Mouse (Mus musculus) central nervous system, embryonic 18 days (tissue): Measurements from ENCODE around the gene 1700061G19Rik. TPM values are rescaled to one million over a fixed set of nuclear protein-coding genes. Genes with fewer than 3 reads are reported as not detected.

Experiments
- polyA plus RNA-seq: library from polyadenylated mRNA; depleted of rRNA; stranded (reverse); fragments of >200 nt; gene quantifications from 2 replicates; pipeline ENCODE4 v1.2.3, GENCODE M21; 2012; rRNA removed

The 1700061G19Rik gene
- polyA plus RNA-seq, result 0.08 TPM in 2 replicates

GRCm38 (mm10) chr17:56874936-56875651 lies at the start of gene 1700061G19Rik:
TSS of gene 1700061G19Rik (plus strand) at chr17:56875477.

DNA sequence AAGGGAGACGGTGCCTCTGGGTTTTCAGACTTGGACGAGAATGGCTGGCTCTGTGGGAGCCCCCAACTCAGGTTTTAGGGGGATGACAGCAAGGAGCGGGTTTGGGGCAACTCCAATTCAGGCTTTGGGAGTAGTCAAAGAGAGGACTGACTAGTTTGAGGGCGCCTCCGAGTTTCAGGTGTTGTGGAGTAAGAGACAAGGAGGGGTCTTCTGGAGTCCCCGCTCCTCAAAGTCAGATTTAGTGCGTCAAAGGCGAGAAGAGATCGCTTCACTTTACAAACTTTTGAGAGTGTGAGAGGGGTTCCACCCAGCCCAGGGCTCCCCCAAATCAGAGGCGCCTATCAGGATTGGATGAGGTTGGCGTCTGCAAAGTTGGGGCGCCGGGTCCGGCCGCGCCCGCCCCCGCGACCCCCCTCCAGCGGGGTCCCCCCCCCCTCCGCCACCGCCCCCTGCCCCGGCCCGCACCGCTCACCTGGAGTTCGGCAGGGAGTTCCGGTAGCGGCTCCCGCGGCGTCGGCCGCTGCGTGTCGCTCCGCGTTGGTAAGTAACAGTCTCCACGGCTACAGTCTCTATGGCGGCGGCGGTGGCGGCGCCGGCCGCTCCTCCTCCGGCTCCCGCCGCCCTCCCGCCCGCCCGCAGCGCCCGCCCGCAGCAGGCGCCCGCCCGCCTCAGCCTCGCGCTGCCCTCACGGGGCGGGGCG lies 44.7 kb upstream of the 1700061G19Rik start, which contains the start of gene Rfx2:
Rfx2 (minus strand) TSS at position 603 of the 700 bp plus-strand sequence.

GRCm38 (mm10) chr17:56874237-56874636 lies 1.0 kb upstream of the 1700061G19Rik start, which contains the start of gene Acsbg2:
TSS of gene Acsbg2 (minus strand) at chr17:56874447.

GRCm38 (mm10) chr17:56935363-56936131 lies 60.3 kb downstream of the 1700061G19Rik start, which contains the start of gene Mllt1:
TSS of gene Mllt1 (minus strand) at chr17:56935415.

Other genes starting within 250 kb of the 1700061G19Rik start
- gene Lonp1, start 248.6 kb upstream of the 1700061G19Rik start, polyA plus RNA-seq, result 73.6 and 76.2 TPM in 2 replicates
- gene Catsperd, start 247.3 kb upstream of the 1700061G19Rik start, polyA plus RNA-seq, result 3.9 and 4.6 TPM in 2 replicates
- gene Ranbp3, start 202.2 kb upstream of the 1700061G19Rik start, polyA plus RNA-seq, result 137 and 142 TPM in 2 replicates
- 297 and 335 TPM in 2 replicates for gene Ndufa11, start 157.7 kb upstream of the 1700061G19Rik start, polyA plus RNA-seq
- 16.2 and 17.9 TPM in 2 replicates for gene Vmac, start 157.5 kb upstream of the 1700061G19Rik start, polyA plus RNA-seq
- gene Nrtn, start 117.9 kb upstream of the 1700061G19Rik start, polyA plus RNA-seq, result 4.3 and 4.5 TPM in 2 replicates
- gene Dus3l, start 110.7 kb upstream of the 1700061G19Rik start, polyA plus RNA-seq, result 192 and 196 TPM in 2 replicates
- gene Prr22, start 105.2 kb upstream of the 1700061G19Rik start, polyA plus RNA-seq, result 2.1 and 2.4 TPM in 2 replicates
- gene Rfx2, start 44.5 kb upstream of the 1700061G19Rik start, polyA plus RNA-seq, result 3.2 and 3.9 TPM in 2 replicates
- gene Acsbg2, start 1.0 kb upstream of the 1700061G19Rik start, polyA plus RNA-seq, result 0.01 and 0.04 TPM in 2 replicates
- gene Mllt1, start 59.9 kb downstream of the 1700061G19Rik start, polyA plus RNA-seq, result 115 and 124 TPM in 2 replicates
- not detected in 2 replicates for gene Acer1, start 106.6 kb downstream of the 1700061G19Rik start, polyA plus RNA-seq
- 147 and 151 TPM in 2 replicates for gene Clpp, start 114.8 kb downstream of the 1700061G19Rik start, polyA plus RNA-seq
- 36.5 and 41.5 TPM in 2 replicates for gene Alkbh7, start 121.9 kb downstream of the 1700061G19Rik start, polyA plus RNA-seq
- gene Pspn, start 124.5 kb downstream of the 1700061G19Rik start, polyA plus RNA-seq, result 0.39 TPM in 1 of 2 replicates, not detected in the other
- gene Gtf2f1, start 135.8 kb downstream of the 1700061G19Rik start, polyA plus RNA-seq, result 80.5 and 81.7 TPM in 2 replicates
- gene Gm17949, start 136.0 kb downstream of the 1700061G19Rik start, polyA plus RNA-seq, result 0.04 and 0.06 TPM in 2 replicates
- gene Khsrp, start 156.0 kb downstream of the 1700061G19Rik start, polyA plus RNA-seq, result 69.3 and 75.7 TPM in 2 replicates
- gene Slc25a41, start 166.2 kb downstream of the 1700061G19Rik start, polyA plus RNA-seq, result 0.04 and 0.08 TPM in 2 replicates
- gene Crb3, start 183.6 kb downstream of the 1700061G19Rik start, polyA plus RNA-seq, result 3.5 TPM in 2 replicates
- gene Slc25a23, start 184.4 kb downstream of the 1700061G19Rik start, polyA plus RNA-seq, result 99.8 and 105 TPM in 2 replicates
- 3.1 and 3.5 TPM in 2 replicates for gene Dennd1c, start 203.0 kb downstream of the 1700061G19Rik start, polyA plus RNA-seq
- gene Tubb4a, start 212.3 kb downstream of the 1700061G19Rik start, polyA plus RNA-seq, result 187 and 200 TPM in 2 replicates
- gene Tnfsf9, start 229.8 kb downstream of the 1700061G19Rik start, polyA plus RNA-seq, result 8.1 TPM in 2 replicates